Mouse (Mus musculus) liver, embryonic 14.5 days (tissue): Measurements from ENCODE around the gene Mpzl2.

Experiments used
- CTCF ChIP-seq: IDR thresholded peaks from 2 replicates; pipeline ENCODE4 v1.5.1; 2016; ENCODE audit warnings: antibody characterized with exemption, low read depth, control low read depth
- EP300 ChIP-seq: IDR thresholded peaks from 2 replicates; pipeline ENCODE4 v1.6.1; 2016; ENCODE audit warnings: antibody characterized with exemption, low read depth

GRCm38 (mm10) chr9:45041131-45041838 lies 1.7 kb downstream of the Mpzl2 start:
- TF ChIP-seq CTCF = no peak
- TF ChIP-seq EP300 = peak; percentile 59
